Mouse (Mus musculus): ENCODE data around the gene Cdcp2. TPM values are rescaled to one million over a fixed set of nuclear protein-coding genes. Genes with fewer than 3 reads are reported as not detected.

The Cdcp2 gene
- 0.06 TPM in 1 of 2 replicates, not detected in the other for polyA plus RNA-seq (2012; rRNA removed)

GRCm38 (mm10) chr4:107096841-107097373 is at the start of gene Cdcp2:
TSS of gene Cdcp2 (plus strand) at chr4:107096891.
- no peak for DNase-seq (ENCODE audit: extremely low spot score in 1 of 2, low spot score in 1 of 2)

DNA sequence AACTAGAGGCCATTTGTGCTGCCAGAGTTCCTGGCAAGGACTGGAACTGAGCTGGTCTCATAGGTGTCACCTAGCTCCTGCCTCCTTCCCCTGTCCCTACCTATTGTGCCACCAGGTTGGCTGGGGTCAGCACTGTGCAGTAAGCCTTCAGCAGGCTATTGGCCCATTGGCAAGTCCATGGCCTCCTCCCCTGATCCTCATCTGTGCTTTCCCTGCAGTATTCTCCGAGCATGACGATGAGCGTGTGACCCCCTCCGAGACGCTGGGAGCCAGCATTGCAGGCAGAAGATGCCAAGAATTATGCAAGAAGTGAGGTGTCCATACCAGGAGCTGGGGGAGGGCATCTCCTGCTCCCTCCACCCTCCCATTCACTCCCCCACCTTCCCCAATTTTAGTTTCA is 48.9 kb upstream of the Cdcp2 start:
- peak in 1 of 2 experiments; percentile 39 for DNase-seq (ENCODE audit: extremely low spot score in 1 of 2, low spot score in 1 of 2)

DNA sequence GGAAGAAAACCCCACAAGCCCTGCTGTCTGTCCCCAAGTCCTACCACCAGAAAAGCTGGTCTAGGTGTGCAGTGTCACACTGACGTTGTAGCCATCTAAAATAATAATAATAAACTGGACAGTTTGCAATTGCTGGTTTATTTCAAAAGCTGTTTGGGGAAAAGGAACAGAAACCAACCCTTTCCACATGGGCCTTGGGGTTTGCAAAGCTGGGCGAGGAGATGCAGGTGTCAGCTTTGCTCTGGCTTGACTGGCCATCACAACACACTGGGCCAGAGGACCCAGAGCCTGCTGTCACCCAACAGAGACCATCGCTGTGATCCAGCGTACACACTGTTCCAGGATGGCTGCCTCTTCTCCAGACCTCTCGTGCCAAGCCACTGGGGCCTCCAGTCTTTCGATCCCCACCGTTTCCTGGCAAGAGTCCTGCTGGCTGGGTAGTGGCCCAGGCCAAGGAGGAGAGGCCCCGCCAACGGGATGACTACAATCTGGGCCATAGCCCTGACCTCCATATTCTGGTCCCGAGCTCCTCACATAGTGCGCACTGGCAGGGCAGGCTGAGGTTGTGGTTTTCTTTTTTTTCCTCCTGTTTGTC is 48.0 kb upstream of the Cdcp2 start:
- DNase-seq (ENCODE audit: extremely low spot score in 1 of 2, low spot score in 1 of 2), result peak in 1 of 2 experiments; percentile 35

DNA sequence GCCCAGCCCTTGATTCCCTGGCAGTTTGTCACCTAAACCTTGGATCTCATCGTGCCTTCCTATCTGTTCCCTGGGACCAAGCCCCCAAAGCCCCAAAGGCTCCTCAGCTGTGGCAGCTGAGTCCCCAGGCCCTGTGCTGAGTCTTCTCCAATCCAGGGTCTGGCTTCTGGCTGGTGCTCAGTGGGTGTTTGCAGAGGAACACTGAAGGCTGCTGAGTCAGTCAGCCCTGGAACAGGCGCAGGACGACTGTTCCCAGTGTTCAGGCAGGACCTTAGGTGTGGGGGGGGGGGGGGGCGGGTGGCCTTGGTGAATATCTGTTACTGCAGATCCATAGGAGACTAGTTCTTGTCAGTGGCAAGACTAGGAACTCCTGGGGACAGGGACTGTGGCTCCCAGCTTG is 44.8 kb upstream of the Cdcp2 start:
- DNase-seq (ENCODE audit: extremely low spot score in 1 of 2, low spot score in 1 of 2), result peak in 1 of 2 experiments; percentile 36

DNA sequence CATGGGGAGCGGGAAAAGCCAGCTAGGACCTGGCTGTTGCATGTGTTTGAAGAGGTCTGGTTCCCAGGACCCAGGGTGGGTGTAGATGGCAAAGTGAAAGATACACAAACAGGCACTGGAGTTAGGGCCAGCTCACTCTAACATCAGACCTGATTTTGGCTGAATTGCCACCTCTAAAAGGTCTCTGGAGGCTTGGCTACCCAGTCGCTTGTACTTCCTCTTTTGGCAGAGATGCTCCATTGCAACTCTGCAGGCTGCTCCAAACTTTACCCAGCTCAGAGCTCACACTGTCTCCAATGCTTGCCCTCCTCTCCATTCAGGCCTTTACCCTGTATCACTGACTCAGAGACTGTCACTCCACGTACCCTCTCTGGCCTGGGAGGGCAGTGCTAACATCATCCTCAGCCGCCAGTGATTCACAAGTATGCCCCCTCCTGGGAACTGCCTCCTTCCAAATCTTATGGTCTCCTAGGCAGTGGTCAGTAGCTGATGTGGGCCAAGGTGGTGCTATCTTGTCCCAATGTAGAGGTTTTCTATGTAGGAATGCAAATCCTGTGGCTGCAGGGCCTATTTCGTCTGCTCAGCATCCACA is 43.6 kb upstream of the Cdcp2 start:
- no peak for DNase-seq (ENCODE audit: extremely low spot score in 1 of 2, low spot score in 1 of 2)

- DNase-seq (ENCODE audit: extremely low spot score in 1 of 2, low spot score in 1 of 2), result no peak
These were observed 40.6 kb upstream of the Cdcp2 start for GRCm38 (mm10) chr4:107056088-107056487.

DNA sequence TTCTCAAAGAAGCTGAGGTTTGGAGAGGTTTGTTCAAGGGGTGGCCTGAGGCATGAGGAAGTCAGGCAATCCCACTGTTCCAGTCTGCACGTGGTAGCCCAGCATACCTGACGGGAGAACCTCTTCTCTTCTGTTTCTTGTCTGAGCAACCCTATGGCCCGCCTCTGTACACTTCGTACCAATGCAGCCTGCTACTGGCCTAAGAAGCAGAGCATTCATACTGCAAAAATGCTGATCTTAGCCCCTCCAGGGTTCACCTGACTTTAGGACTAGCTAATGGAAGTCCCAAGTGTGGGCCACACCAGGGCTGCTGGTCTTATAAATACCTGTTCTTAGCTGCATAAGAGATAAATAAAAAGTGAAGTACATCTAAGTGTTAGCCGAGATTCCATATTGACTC is 38.3 kb upstream of the Cdcp2 start:
- DNase-seq (ENCODE audit: extremely low spot score in 1 of 2, low spot score in 1 of 2), result no peak

DNA sequence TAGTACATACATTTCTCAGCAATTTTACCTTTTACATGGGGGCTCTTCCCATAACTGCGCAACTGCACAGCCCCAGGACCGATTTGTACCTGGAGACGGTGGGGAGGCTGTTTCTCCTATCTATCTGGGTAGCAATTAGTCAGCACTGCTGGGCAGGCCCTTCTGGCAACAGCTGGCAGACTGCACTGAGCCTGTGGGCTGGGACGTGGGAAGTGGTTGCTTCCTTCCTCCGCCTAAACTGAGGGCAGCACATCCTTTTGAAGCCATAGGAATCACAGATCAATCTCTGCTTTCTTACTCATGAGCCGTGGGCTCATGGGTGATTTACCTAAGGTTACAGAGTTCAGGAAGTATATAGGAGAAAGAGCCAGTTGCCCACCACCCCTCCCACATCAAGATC is 37.9 kb upstream of the Cdcp2 start:
- peak in 1 of 2 experiments; percentile 50 for DNase-seq (ENCODE audit: extremely low spot score in 1 of 2, low spot score in 1 of 2)

GRCm38 (mm10) chr4:107061560-107061959 is 35.1 kb upstream of the Cdcp2 start:
- no peak for DNase-seq (ENCODE audit: extremely low spot score in 1 of 2, low spot score in 1 of 2)

DNA sequence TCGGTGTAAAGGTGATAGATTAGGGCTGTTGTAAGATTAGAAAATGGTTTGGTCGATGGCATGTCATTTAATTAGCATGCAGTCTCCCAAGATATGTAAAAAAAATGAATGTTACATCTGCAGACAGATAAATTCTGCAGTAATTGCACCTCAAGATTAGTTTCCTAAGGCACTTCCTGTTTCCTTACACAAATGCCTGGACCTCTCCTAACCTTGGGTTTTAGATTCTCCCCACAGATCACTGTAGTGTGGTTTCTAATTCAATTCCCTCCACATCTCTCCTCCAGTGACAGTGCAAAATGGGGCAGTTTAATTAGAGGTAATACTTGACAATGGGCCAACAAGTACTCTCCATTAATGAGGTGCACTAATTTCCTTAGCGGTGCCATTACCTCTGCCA is 33.5 kb upstream of the Cdcp2 start:
- DNase-seq (ENCODE audit: extremely low spot score in 1 of 2, low spot score in 1 of 2), result no peak

DNA sequence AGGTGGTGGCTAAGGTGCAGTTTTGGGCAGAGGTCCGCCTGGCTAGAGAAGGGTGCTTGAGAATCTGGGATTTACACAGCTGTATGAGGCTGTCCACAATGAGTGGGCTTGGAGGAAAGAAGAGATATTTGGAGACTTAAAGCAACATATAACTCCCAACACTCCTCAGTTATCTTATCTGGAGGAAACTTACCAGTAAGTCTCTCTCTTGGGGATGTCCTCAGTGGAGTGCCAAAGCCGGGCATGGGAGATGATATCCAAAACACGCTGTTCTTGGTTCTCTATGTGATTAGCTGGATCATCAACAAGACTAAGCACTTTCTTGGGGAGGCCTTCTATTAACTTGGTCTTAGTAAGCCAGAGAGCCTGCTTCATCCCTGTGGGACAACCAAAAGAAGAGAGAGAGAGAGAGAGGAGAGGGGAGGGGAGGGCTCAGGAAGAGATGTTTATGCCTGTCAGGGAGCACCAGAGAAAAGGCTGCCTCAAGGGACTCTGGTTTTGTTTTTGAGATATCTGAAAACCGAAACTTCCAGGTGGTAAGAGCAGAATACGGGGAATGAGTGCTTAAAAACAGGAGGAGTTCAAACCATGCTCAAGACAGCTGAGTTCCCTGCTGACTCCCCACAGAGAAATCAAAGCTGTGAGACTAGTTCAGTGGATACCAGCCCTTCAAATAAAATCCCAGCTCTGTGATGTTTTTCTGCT is 32.1 kb upstream of the Cdcp2 start:
- DNase-seq (ENCODE audit: extremely low spot score in 1 of 2, low spot score in 1 of 2), result no peak

GRCm38 (mm10) chr4:107066252-107067124 is 30.2 kb upstream of the Cdcp2 start, which contains the start of the genes Mrpl37 and Cyb5rl:
TSS of gene Mrpl37 (minus strand) at chr4:107066868.
TSS of gene Cyb5rl (plus strand) at chr4:107066988.
- DNase-seq (ENCODE audit: extremely low spot score in 1 of 2, low spot score in 1 of 2), result peak; percentile 95 to 99

GRCm38 (mm10) chr4:107067151-107067840 is 29.4 kb upstream of the Cdcp2 start:
- no peak for DNase-seq (ENCODE audit: extremely low spot score in 1 of 2, low spot score in 1 of 2)

DNA sequence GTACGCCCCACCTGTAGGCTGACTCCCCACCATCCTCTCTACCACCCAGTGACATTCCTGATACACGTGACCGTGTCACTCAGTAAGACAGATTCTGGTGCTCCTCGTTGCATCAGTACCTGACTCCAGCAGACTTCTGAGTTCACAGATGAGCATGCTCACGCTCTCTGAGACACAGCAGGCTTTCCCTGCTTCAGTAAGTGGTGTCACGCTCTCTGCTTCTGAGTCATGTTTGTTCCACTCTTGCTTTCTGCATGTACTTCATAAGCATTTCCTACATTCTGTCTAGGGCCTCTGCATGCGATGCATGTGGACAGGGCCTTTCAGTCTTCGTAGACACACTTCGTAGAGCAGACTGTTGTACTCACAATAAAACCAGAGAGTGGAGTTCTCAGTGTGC is 24.3 kb upstream of the Cdcp2 start:
- DNase-seq (ENCODE audit: extremely low spot score in 1 of 2, low spot score in 1 of 2), result no peak

GRCm38 (mm10) chr4:107075456-107075855 is 21.2 kb upstream of the Cdcp2 start:
- peak in 1 of 2 experiments; percentile 37 for DNase-seq (ENCODE audit: extremely low spot score in 1 of 2, low spot score in 1 of 2)

DNA sequence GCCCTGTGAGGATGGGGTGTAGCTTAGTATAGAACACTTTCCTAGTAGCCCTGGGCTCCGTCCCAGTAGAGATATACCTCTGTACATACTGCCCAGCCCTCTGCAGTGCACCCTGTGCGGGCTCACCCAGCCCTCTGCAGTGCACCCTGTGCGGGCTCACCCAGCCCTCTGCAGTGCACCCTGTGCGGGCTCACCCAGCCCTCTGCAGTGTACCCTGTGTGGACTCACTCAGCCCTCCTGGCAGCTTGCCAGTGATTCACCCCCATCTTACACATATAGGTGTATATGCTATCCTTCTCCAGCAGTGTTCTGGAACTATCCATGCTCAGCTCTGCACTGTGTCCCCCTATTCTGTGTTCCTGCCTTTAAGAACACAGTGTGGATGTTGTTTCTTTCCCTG is 17.8 kb upstream of the Cdcp2 start:
- no peak for DNase-seq (ENCODE audit: extremely low spot score in 1 of 2, low spot score in 1 of 2)

GRCm38 (mm10) chr4:107079716-107080115 is 17.0 kb upstream of the Cdcp2 start:
- DNase-seq (ENCODE audit: extremely low spot score in 1 of 2, low spot score in 1 of 2), result no peak

DNA sequence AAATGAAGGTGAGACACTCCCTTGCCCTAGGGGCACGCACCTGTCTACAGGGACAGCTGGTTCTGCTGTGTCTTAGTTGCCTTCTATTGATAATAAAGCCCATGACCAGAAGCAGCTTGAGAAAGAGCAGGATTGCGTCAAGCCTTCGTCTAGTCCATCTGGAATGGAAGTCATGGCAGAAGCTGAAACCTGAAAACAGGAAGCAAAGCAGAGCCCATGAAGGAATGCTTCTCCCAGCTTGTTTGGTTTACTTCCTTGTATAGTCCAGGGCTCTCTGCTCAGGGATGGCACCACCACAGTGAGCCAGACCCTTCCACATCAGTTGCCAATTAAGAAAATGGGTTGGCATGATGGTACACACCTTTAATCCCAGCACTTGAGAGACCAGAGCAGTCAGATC is 14.5 kb upstream of the Cdcp2 start:
- no peak for DNase-seq (ENCODE audit: extremely low spot score in 1 of 2, low spot score in 1 of 2)

DNA sequence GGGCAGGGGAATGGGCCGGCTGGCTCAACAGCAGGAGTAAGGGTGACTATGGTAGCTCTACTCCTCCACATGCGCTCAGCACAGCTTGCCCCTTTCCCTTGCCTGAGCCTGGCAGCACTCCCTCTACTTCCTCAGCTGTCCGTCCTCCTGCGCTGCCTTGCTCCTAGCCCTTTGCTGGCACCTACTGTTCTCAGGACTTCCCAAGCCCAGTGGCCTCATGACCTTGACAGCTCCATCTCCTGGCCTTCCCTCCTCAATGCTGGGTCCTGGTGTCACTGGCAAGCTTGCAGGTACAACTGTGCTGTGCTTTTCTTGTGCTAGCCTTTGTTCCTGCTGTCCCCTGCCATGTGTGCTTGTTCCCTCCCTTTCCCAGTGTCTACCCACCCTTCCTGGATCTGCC is 13.6 kb upstream of the Cdcp2 start:
- no peak for DNase-seq (ENCODE audit: extremely low spot score in 1 of 2, low spot score in 1 of 2)

DNA sequence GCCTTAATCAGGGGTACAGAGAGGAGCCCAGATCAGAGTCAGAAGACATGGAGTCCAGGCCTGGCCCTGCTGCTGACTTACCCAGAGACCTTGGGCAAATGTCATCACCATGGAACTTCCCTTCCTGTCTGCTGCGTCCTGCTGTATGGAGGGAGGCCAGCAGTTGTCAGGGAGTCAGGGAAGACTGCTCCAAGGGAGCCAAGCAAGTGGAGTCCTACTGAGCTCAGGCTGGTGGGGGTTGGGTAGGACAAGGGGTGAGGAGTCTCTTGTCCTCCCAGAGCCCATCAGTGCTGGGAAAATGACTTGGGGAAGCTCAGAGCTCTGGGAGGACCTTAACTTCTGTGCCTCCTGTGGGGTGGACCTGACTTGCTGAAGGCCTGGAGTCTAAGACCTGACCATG is 12.3 kb upstream of the Cdcp2 start:
- peak in 1 of 2 experiments; percentile 17 for DNase-seq (ENCODE audit: extremely low spot score in 1 of 2, low spot score in 1 of 2)

All from frontal cortex, adult 2 months (tissue).